Mouse (Mus musculus): ENCODE results near the gene Gm4969.

Gene Gm4969

DNA sequence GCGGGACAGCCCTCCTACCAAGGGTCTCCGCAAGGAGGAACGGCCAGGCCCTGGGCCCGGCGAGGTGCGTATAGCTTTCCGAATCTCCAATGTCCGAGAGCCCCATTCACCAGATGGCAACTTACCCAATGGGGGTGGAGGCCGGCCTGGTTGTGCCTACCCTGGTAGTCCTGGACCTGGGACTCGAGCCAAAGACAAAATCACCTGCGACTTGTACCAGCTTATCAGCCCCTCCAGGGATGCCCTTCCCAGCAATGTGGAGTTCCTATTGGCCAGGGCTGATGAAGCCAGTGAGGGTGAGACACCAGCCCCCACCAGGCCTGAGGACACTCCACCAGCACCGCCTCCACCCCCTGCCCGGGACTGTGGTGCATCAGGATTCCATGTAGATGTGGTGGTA, 18.0 kb upstream of the Gm4969 start:
- DNase-seq: no peak

DNA sequence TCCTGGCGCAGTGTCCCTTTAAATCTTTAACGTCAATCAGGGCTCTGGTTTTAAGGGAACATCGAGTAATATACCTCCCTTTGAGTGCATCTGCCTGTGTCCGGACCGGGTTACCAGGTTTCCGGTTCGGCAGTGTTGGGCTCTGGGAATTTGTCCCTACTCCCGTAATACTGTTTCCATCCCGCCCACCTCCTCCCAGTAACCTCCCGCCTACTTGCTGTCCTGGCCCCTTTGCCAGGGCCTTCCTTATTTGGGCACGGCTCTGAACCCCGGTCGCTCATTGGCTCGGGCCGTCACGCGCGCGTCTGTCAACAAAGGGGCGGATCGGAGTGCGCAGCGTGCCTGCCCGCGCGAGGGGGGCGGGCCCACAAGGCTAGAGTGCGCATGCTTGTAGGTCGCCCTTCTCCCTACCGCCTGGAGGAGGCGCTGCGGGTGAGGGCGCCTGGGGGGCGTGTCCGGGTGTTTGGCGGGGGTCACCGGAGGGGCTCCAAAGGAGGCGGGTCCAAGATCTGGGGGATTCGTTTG, 13.2 kb upstream of the Gm4969 start:
- DNase-seq: peak; percentile 90 to 91

DNA sequence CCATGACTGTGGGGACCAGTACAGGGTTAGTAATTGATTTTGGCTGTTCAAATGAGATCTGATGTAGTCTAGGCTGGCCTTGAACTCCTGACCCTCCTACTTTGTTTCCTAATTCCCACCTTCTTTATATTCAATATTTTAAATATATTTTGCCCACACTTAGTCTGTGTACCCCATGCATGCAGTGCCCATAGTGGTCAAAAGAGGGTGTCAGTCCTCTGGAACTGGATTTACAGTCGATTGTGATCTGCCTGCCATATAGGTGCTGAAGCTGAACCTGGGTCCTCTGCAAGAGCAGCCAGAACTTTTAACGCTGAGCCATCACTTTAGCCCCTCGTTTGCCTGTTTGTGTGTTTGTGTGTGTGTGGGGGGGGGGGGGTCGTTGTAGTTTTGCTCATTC, 12.5 kb upstream of the Gm4969 start:
- no peak for DNase-seq

DNA sequence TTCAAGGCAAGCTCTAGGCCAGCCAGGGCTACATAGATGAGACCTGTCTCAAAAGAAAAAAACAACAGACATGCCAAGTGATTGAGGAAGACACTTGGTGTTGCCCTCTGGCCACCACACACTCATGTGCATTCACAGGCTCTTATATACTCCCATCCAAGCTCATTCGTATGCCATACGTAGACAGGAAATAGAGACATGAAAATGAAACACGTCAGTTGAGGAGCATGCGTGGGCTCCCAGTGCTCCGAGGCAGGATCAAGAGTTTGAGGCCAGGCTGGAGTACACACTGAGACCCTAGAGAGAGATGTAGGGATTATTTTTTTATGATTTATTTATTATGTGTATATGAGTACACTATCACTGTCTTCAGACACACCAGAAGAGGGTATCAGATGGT, 11.2 kb upstream of the Gm4969 start:
- no peak for DNase-seq

DNA sequence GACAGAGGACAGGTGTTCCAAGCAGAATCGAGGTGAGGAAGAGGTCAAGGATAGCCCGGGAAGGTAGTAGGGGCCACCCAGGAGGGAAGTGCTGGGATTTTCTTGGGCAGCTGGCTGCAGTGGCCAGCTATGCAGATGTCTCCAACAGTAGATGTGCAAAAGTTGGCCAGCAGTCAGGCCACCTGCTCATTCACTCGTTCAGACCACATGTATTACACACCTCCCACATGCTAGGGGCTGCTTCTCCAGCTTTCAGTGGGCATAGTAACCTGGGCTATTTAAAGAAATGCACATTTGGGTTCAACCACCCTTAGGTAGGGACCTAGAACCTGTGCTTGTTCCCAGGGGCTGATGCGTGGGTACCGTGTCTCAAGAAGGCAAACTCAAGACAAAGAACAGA, 9.6 kb upstream of the Gm4969 start:
- DNase-seq: no peak

DNA sequence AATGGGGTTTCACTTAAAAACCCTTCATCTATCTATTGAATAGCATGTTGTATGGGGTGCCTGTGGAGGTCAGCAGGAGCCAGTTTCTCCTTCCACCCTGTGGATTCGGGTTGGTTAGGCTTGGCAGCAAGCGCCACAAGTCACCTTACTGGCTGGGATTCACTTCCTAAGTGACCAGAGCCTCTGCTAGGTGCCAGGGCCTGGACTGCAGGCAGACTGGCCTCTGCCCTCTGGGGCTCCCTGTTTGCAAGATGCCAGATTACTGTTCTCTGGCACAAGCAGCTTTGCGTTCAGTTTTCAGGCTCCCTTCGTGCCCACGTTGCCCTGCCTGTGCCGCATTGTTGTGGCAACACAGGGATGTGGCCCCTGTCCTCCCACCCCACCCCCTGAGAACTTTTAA, 6.5 kb upstream of the Gm4969 start:
- DNase-seq: no peak

DNA sequence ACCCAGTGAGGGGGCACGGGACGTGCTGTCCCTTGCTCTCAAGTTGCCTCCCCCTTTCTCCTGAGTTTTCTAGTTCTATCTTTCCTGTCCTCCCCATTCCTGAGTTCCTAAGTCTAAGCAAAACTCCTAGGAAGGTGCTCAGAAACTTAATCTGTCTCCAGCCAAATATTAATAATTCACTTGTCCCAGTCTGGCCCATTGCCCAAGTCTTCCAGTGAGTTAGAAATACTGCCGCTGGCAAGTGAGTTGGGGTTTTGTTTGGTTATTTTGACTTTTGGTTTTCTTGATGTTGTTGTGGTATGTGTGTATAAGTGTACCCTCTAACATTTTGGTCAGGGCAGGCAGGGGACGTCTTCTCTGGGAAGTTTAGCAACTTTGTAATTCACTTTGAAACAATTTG, 3.5 kb upstream of the Gm4969 start:
- no peak for DNase-seq

DNA sequence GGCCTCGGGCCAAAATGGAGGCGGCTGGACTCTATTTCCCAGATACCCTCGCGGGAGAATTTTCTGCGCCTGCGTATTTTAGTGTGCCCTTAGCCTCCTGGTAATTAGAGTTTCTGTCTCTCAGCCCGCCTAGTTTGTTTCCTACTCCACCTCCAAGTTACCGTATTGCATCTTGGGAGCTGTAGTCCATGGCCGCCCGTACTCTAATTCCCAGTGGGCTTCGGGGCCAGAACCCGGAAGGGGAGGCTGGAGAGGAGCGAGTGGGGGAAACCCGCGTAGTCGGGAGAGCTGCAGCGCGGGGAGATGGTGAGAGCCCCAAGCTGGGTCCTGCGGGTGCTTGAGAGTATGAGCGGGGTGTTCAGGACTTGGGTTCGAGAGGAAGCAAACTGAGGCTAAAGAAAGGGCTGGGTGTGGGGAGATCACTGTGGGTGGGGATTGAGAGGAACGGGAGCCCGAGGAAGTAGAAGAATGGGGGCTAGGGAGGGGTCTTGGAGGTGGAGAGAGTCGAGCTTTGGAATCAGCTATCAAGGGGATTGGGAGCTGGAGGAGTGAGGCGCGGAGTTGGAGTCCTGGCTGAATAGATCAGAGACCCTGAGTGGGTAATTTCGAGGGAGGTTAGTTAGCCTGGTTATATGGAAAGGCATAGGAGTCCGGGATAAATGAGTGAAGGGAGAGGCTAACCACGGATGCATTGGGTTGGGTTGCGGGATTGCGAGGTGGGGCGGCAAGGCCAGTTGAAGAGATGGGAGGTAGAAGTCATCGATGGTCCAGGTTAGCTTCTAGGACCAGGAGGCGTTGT, 1.7 kb upstream of the Gm4969 start, which contains the start of gene Fbxo46:
TSS of gene Fbxo46 (plus strand) at position 229 of the 799 bp plus-strand sequence.
- DNase-seq: peak; percentile 89 to 96

DNA sequence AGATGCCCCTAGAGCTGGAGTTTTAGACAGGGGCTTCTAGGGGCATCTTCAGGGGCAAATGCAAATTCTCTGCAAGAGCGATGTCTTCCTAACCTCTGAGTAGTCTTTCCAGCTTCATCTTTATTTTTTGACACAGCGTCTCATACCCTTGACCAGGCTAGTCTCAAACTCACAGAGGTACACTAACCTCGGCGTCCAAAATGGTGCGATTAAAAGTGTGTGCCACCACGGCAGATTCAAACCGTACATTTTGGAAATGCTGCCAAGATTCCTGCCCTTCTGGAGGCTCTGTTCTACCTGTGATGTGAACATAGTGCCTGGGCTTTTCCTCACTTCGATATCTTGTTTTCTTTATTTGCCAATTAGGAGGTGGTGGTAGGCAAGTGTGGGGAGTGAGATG, 915 bp upstream of the Gm4969 start:
- DNase-seq: no peak

DNA sequence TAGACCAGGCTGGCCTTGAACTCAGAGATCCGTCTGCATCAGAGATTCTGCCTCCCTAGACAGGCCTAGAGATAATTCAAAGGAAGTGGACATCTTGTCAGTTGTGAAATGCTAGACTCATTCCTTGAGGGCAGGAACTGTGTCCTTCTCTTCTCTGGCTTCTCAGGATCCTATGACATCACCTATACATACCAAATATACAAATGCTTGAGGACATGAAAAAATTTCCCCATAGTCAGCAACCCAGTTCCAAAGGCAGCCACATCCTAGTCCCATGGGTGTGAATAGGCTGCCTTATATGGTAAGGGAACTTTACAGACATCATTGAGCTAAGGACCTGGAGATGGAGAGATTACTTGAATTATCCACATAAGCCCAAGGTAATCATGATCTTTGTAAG, 8.6 kb downstream of the Gm4969 start:
- DNase-seq: no peak

DNA sequence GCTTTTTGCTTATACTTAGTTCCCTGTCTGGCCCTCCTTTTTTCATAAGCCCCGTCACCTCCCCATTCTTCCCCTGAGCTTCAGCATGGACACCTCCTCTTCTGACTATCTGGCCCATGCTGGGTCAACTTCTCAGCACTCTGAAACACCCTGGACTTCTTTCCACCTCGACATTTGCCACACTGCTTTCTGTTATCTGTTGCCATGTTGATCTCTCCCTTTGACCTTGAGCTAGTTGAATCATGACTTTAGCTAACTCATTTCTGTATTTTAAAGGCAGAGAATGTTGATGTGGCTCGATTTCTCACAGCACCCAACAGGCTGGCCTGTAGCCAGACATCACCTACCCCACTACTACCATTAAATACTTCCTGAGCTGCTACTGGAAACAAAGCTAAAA, 10.7 kb downstream of the Gm4969 start:
- DNase-seq: no peak

DNA sequence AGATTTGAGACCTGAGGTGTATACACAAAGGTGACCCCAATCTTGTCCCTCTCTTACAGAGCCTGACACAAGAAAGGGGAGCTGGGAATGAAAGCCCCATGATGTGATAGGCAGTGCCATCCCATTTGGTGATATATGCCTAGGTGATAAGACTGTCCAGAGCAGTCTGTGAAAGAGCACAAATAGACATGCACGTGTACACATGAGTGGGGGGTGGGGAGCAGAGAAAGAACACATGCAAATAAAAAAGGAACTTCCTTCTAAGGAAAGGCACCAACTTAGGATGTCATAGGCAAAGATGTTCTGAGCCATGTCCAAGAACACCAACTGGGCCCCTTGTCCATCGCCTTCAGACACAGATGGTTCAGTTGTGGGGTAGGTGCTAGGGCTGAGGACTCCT, 13.7 kb downstream of the Gm4969 start:
- DNase-seq: no peak

DNA sequence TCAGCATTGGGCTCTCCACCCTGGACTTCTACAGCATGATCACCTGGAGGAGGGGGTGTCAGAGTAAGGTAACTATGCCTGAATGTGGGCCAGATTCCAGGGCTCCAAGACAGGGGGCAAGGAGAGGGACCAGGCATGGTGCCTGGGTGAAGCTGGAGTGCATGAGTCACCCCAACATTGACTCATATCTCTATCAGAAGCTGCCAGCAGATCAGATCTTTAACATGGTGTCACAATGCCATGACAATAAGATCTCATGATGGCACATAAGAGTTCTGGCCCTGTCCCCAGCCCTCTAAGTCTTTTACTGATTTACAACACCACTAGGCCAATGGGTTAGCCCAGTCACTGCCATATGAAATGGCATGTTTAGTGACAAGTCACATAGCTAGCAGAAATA, 14.4 kb downstream of the Gm4969 start:
- no peak for DNase-seq

DNA sequence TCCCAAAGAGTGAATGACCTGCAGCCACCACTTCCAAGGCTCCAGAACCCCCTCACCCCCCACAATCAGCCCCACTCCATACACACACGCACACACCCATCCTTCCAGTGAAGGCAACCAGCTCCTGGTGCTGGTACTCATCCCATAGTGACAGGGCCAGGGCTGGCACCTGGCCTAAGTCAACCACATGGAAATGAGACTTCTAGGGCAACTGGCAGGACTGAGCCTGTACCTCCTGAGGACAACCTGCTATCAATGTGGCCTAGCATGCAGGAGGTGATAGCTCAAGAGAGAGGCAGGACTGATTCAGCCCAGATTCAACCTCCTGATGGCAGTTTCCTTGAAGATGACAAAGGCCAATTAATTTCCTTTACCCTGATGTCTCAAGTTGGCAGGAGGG, 17.9 kb downstream of the Gm4969 start:
- DNase-seq: no peak

DNA sequence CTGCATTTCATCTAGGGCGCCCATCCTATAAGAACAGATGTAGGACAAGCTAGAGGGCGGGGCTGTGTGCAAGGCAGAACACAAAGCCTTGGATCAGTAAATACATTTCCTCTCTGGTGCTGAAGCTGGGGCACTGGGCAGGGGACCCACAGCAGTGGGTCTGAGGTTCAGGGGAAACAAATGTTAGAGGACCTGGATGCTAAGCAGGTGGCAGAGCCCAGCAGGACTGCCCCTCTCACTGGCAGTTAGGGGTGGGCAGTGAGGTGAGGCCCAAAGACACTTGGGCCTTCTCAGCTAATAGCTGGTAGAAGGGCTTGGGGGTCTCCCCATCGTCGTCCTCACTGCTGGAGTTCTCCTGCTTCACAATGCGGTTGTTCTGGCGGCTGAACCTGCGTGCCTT, 19.4 kb downstream of the Gm4969 start:
- no peak for DNase-seq

DNA sequence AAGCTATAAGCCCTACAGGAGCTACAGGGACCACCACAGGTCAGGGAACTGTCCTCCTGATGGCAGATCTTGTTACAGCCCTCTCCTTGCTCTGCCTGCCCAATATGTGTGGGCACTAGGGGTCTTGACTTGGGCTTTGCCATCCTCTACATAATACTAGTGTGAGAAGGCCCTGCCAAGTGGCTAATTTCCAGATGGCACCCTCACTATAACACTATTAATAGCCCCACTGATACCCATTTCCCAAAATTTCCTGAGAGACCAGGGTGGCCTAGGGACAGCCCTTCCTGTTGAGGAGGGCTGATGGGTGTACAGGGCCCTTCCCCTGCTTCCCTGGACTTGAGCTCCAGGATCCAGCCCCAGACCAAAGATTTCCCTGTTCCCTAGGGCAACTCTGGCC, 20.3 kb downstream of the Gm4969 start:
- no peak for DNase-seq

DNA sequence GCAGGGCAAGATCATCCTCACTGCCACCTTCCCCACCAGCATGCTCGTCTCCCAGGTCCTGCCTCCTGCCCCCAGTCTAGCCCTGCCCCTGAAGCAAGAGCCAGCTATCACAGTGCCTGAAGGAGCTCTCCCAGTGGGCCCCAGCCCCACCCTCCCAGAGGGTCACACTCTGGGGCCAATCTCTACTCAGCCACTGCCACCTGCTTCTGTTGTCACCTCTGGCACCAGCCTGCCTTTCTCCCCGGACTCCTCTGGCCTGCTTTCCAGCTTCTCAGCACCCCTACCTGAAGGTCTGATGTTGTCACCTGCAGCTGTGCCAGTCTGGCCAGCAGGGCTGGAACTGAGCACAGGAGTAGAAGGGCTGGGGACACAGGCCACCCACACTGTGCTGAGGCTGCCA, 21.0 kb downstream of the Gm4969 start:
- no peak for DNase-seq

DNA sequence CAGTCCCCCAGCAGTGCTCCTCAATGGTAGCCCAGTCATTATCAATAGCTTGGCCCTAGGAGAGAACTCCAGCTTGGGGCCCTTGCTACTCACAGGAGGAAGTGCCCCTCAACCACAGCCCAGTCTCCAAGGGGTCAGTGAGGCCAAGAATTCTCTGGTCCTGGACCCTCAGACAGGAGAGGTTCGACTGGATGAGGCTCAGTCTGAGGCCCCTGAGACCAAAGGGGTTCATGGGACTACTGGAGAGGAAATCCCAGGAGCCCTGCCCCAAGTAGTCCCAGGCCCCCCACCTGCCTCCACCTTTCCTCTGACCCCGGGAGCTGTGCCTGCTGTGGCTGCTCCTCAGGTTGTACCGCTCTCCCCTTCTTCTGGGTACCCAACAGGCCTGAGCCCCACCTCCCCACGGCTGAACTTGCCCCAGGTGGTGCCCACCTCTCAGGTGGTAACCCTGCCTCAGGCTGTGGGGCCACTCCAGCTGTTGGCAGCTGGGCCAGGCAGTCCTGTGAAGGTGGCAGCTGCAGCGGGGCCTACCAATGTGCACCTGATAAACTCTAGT, 21.7 kb downstream of the Gm4969 start:
- no peak for DNase-seq

DNA sequence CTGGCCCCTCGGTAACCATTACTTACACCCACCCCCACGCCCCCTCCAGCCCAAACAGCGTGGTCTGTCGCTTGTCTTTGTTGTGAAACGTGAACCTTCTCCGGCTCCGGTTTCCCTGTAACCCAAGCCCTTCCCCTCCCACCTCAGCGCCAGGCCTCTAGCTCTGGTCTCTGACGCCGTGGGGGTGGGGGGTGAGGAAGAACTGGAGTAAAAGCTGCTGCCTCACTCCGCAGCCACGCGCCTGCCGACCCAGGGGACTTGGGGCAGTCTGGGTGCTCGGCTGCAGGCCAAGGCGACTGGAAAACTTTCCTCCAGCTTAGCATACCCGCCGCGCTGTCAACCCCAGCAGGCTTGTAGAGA, 22.4 kb downstream of the Gm4969 start:
- DNase-seq: no peak

DNA sequence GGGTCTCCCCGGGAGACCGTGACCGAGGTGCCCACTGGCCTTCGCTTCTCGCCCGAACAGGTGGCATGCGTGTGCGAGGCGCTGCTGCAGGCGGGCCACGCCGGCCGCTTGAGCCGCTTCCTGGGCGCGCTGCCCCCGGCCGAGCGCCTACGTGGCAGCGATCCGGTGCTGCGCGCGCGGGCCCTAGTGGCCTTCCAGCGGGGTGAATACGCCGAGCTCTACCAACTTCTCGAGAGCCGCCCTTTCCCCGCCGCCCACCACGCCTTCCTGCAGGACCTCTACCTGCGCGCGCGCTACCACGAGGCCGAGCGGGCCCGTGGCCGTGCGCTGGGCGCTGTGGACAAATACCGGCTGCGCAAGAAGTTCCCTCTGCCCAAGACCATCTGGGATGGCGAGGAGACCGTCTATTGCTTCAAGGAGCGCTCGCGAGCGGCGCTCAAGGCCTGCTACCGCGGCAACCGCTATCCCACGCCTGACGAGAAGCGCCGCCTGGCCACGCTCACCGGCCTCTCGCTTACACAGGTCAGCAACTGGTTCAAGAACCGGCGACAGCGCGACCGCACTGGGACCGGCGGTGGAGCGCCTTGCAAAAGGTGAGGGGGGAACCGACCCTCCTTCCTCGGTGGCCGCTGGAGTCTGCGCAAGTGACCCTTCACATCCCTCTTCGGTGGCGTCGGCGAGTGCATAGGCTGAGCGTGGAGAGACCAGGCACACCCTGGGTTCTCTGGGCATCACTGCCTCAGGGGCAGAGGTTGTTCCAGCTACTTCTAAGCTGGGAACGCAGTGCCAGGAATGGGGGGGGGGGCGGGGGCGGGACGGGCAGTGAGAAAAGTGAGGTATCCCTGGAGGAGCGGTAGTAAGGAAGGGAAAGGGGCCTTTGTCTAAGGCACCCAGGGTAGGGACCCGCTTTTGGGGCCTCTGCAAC, 23.1 kb downstream of the Gm4969 start:
- DNase-seq: no peak

DNA sequence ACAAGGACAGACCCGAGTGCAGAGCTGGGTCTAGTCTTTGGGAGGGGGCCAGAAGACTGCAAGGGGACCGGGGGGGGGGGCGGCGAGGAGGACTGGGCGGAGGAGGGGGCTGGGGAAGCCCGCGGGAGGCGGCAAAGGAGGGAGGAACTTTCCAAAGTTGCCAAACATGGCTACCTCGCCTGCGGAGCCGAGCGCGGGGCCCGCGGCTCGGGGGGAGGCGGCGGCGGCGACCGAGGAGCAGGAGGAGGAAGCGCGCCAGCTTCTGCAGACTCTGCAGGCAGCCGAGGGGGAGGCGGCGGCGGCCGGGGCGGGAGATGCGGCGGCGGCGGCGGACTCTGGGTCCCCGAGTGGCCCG, 23.7 kb downstream of the Gm4969 start, which contains the start of gene Six5:
TSS of gene Six5 (plus strand) at position 124 of the 355 bp plus-strand sequence.
- peak in 1 of 2 experiments; percentile 55 for DNase-seq

DNA sequence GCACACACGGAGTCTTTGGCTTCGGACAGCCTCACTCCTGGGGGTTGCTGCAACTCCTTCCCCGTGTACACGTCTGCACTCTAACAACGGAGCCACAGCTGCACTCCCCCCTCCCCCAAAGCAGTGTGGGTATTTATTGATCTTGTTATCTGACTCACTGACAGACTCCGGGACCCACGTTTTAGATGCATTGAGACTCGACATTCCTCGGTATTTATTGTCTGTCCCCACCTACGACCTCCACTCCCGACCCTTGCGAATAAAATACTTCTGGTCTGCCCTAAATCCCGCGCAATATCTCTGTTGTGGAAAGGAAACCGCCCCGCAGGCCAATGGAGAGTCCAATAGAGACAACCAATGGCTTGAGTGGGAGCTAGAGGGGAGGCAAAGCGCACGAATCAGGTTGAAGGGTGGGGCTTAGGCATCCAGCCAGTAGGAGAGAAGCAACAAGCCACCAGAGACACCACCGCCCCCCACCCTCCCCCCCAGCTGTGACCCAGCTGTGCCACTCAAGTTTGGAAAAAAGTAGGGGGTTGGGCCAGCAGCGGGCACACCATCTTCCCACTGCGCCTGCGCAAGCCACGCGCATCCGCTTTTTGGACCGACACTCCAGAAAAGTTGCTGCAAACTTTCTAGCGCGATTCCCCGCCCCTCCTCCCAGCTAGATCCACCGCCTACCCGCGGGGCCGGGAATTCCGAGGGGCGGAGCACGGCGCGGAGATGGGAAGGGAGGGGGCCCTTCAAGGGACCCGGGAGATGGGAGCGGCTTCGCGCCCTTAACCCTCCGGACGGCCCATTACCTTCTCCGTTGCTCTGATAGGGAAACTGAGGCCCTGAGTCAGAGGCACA, 24.4 kb downstream of the Gm4969 start:
- DNase-seq: peak; percentile 89 to 93

DNA sequence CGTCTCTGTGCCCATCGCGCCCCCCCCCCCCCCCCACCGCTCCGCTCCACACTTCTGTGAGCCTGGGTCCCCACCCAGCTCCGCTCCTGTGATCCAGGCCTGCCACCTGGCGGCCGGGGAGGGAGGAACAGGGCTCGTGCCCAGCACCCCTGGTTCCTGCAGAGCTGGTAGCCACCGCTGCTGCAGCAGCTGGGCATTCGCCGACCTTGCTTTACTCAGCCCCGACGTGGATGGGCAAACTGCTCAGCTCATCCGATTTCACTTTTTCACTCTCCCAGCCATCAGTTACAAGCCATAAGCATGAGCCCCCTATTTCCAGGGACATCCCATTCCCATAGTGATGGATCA, 25.0 kb downstream of the Gm4969 start:
- peak; percentile 81 to 82 for DNase-seq
